Mouse (Mus musculus) neural tube, embryonic 13.5 days (tissue): ENCODE measurements at regions not wholly inside any gene's neighbourhood (a gene's known extent, or its start where the extent isn't known, plus 50 kb on each side); places are given as distances from the start of the nearest gene placed in this dataset.
A peak's percentile ranks its signal among the peaks of the same experiment; 100 is the strongest.

ENCODE experiments used
- ATAC-seq: fragments of 200-750 bp; cut with Nextera tagmentation; 2 replicates; pipeline ENCODE4 v1.8.0; 2017; ENCODE audit warnings: low read depth, mild to moderate bottlenecking, moderate TSS enrichment, moderate library complexity
- H3K27ac ChIP-seq: fragments of 300-500 bp; sonication (generic); replicated peaks from 2 replicates; pipeline ENCODE4 v1.5.1; 2015; ENCODE audit warnings: moderate library complexity, mild to moderate bottlenecking, inconsistent platforms
- H3K27me3 ChIP-seq: fragments of 300-500 bp; sonication (generic); 2 replicates; pipeline ENCODE4 v1.6.1; 2015; ENCODE audit warnings: mild to moderate bottlenecking, inconsistent platforms
- H3K36me3 ChIP-seq: fragments of 300-500 bp; sonication (generic); 2 replicates; pipeline ENCODE4 v1.6.1; 2015; ENCODE audit warnings: mild to moderate bottlenecking, inconsistent platforms
- H3K4me1 ChIP-seq: fragments of 300-500 bp; sonication (generic); replicated peaks from 2 replicates; pipeline ENCODE4 v1.6.1; 2015; ENCODE audit warnings: inconsistent platforms
- H3K4me2 ChIP-seq: fragments of 300-500 bp; sonication (generic); 2 replicates; pipeline ENCODE4 v1.6.1; 2015; ENCODE audit warnings: inconsistent platforms, mild to moderate bottlenecking, moderate library complexity
- H3K4me3 ChIP-seq: fragments of 300-500 bp; sonication (generic); 2 replicates; pipeline ENCODE4 v1.5.1; 2015; ENCODE audit warnings: mild to moderate bottlenecking, inconsistent platforms
- H3K9ac ChIP-seq: fragments of 300-500 bp; sonication (generic); 2 replicates; pipeline ENCODE4 v1.6.1; 2015; ENCODE audit warnings: moderate library complexity, mild to moderate bottlenecking, inconsistent platforms
- H3K9me3 ChIP-seq: fragments of 300-500 bp; sonication (generic); 2 replicates; pipeline ENCODE4 v1.6.1; 2016; ENCODE audit warnings: inconsistent platforms
- WGBS: fragments of 180-500 bp; shearing (Covaris S2); methylation state at CpG from one replicate; pipeline ENCODE4 v1.1.7; 2015; 5-methylcytosine and 5-hydroxymethylcytosine counted together

GRCm38 (mm10) chr11:39298782-39299181 is 1396.2 kb downstream of the Mat2b start:
- H3K9me3 ChIP-seq = no peaks in the 10 kb centered on the region
- ATAC-seq = no peak
- no peak overlapping the region for H3K9ac ChIP-seq
- no peaks in the 10 kb centered on the region for H3K4me1 ChIP-seq
- H3K4me3 ChIP-seq = no peak overlapping the region
- H3K27ac ChIP-seq = no peak overlapping the region
- H3K4me2 ChIP-seq = no peak overlapping the region
- no peaks in the 10 kb centered on the region for H3K36me3 ChIP-seq
- no peaks in the 10 kb centered on the region for H3K27me3 ChIP-seq

- no peak overlapping the region for H3K27ac ChIP-seq
- 55% methylated on average over 1 of the region's 1 CpGs for WGBS
- no peaks in the 10 kb centered on the region for H3K9me3 ChIP-seq
- no peak overlapping the region for H3K4me2 ChIP-seq
- no peak overlapping the region for H3K4me3 ChIP-seq
- no peaks in the 10 kb centered on the region for H3K36me3 ChIP-seq
- no peak overlapping the region for H3K9ac ChIP-seq
- ATAC-seq = no peak
- no peaks in the 10 kb centered on the region for H3K4me1 ChIP-seq
- no peaks in the 10 kb centered on the region for H3K27me3 ChIP-seq
Observed at GRCm38 (mm10) chr11:39255425-39255824, 1439.6 kb downstream of the Mat2b start.

DNA sequence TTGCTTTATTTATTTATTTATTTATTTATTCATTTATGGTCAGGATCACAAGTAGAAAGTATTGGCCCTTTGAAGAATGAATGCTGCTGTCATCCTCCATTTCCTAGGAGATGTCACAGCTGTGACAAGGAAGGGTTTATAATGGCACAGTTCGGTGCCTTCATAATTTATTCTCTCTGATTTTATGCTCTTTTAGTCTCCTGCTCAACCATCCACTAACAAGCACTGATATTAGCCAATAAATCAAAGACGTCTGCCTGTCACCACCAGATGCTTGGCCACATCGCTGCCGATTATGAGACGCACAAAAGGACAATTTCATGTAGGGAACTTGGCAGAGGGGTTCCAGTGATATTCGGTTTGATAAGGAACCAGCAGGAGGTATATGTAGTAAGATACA is 1466.7 kb downstream of the Mat2b start:
- Histone ChIP-seq H3K9me3 (no peaks in the 10 kb centered on the region), H3K36me3 (no peaks in the 10 kb centered on the region), H3K4me2 (no peak overlapping the region), H3K4me3 (no peak overlapping the region), H3K27me3 (no peaks in the 10 kb centered on the region), H3K9ac (no peak overlapping the region), H3K27ac (no peak overlapping the region), H3K4me1 (0 out of 2 replicates have a peak, but pooled peaks cover 4% of the 10 kb centered on the region)
- peak; percentile 50 for ATAC-seq
- 28% methylated on average over 6 of the region's 6 CpGs for WGBS

- ATAC-seq = no peak
- no peaks in the 10 kb centered on the region for H3K27me3 ChIP-seq
- H3K4me2 ChIP-seq = no peak overlapping the region
- H3K9ac ChIP-seq = no peak overlapping the region
- no peaks in the 10 kb centered on the region for H3K9me3 ChIP-seq
- H3K4me1 ChIP-seq = 0 out of 2 replicates have a peak, but pooled peaks cover 4% of the 10 kb centered on the region
- no peaks in the 10 kb centered on the region for H3K36me3 ChIP-seq
- no peak overlapping the region for H3K4me3 ChIP-seq
- no peak overlapping the region for H3K27ac ChIP-seq
- 46% methylated on average over 2 of the region's 2 CpGs for WGBS
Observed at GRCm38 (mm10) chr11:39224696-39225095, 1470.3 kb downstream of the Mat2b start.

- WGBS = 48% methylated on average over 2 of the region's 2 CpGs
- ATAC-seq = no peak
Observed at GRCm38 (mm10) chr11:39223397-39223796, 1471.6 kb downstream of the Mat2b start.

More at GRCm38 (mm10) chr11:39223397-39223796, 1471.6 kb downstream of the Mat2b start:
- Histone ChIP-seq H3K9ac (no peak overlapping the region), H3K4me2 (no peak overlapping the region), H3K27me3 (no peaks in the 10 kb centered on the region), H3K4me3 (no peak overlapping the region), H3K4me1 (0 out of 2 replicates have a peak, but pooled peaks cover 2% of the 10 kb centered on the region), H3K9me3 (no peaks in the 10 kb centered on the region), H3K27ac (no peak overlapping the region), H3K36me3 (no peaks in the 10 kb centered on the region)
